Mouse (Mus musculus) kidney, embryonic 14.5 days (tissue): ENCODE results near the gene Csk. TPM values are rescaled to one million over a fixed set of nuclear protein-coding genes. Genes with fewer than 3 reads are reported as not detected.

Source experiments
- ATAC-seq: fragments of 200-750 bp; cut with Nextera tagmentation; 2 replicates; pipeline ENCODE4 v1.8.0; 2017; ENCODE audit warnings: moderate number of reproducible peaks, mild to moderate bottlenecking, moderate TSS enrichment, moderate library complexity; ENCODE audit not compliant: low FRiP score, low TSS enrichment
- H3K27ac ChIP-seq: fragments of 300-500 bp; sonication (generic); 2 replicates; pipeline ENCODE4 v1.5.1; 2014; ENCODE audit warnings: low read depth, mild to moderate bottlenecking, low read length, moderate library complexity, mixed read lengths
- H3K27me3 ChIP-seq: fragments of 300-500 bp; sonication (generic); 2 replicates; pipeline ENCODE4 v1.6.1; 2014; ENCODE audit warnings: mild to moderate bottlenecking, low read length; ENCODE audit not compliant: control insufficient read depth, insufficient read depth
- H3K36me3 ChIP-seq: fragments of 300-500 bp; sonication (generic); 2 replicates; pipeline ENCODE4 v1.6.1; 2014; ENCODE audit warnings: low read length, mixed read lengths; ENCODE audit not compliant: control insufficient read depth, insufficient read depth
- H3K4me1 ChIP-seq: fragments of 300-500 bp; sonication (generic); 2 replicates; pipeline ENCODE4 v1.6.1; 2014; ENCODE audit warnings: low read length, mixed read lengths; ENCODE audit not compliant: control insufficient read depth, insufficient read depth
- H3K4me2 ChIP-seq: fragments of 300-500 bp; sonication (generic); replicated peaks from 2 replicates; pipeline ENCODE4 v1.6.1; 2014; ENCODE audit warnings: low read depth, mild to moderate bottlenecking, low read length
- H3K4me3 ChIP-seq: fragments of 300-500 bp; sonication (generic); 2 replicates; pipeline ENCODE4 v1.5.1; 2014; ENCODE audit warnings: mild to moderate bottlenecking, low read length
- H3K9ac ChIP-seq: fragments of 300-500 bp; sonication (generic); 2 replicates; pipeline ENCODE4 v1.6.1; 2014; ENCODE audit warnings: low read depth, mild to moderate bottlenecking, low read length, moderate library complexity
- H3K9me3 ChIP-seq: fragments of 300-500 bp; sonication (generic); 2 replicates; pipeline ENCODE4 v1.6.1; 2016; ENCODE audit warnings: low read length; ENCODE audit not compliant: control insufficient read depth
- WGBS: fragments of 180-500 bp; shearing (Covaris S2); extraction: QIAGEN DNeasy Blood & Tissue Kit; methylation state at CpG from one replicate; pipeline ENCODE4 v1.1.7; 2014; 5-methylcytosine and 5-hydroxymethylcytosine counted together
- polyA plus RNA-seq: library from polyadenylated mRNA; unstranded; fragments of >200 nt; fragmentation: Nextera tagmentation; extraction: Ambion mirVana; gene quantifications from 2 replicates; pipeline ENCODE4 v1.2.1, GENCODE M21; 2014

Gene Csk
- polyA plus RNA-seq, 1 experiment from 2014 or later = 24.3 TPM

- no peaks in the 10 kb centered on the region for H3K27me3 ChIP-seq
- H3K9ac ChIP-seq = no peak overlapping the region
- no peak for ATAC-seq
- WGBS = 83% methylated on average over 4 of the region's 4 CpGs
- H3K36me3 ChIP-seq = no peaks in the 10 kb centered on the region
- no peak overlapping the region for H3K4me2 ChIP-seq
- no peak overlapping the region for H3K27ac ChIP-seq
- no peaks in the 10 kb centered on the region for H3K9me3 ChIP-seq
- no peak overlapping the region for H3K4me3 ChIP-seq
- peaks cover 15% of the 10 kb centered on the region for H3K4me1 ChIP-seq
Observed at GRCm38 (mm10) chr9:57604875-57605274, 48.6 kb downstream of the Csk start.

GRCm38 (mm10) chr9:57602098-57602497 lies 51.3 kb downstream of the Csk start:
- ATAC-seq = no peak
- H3K9me3 ChIP-seq = no peaks in the 10 kb centered on the region

GRCm38 (mm10) chr9:57601353-57601706 lies 52.1 kb downstream of the Csk start:
- WGBS = 48% methylated on average over 2 of the region's 2 CpGs
- Histone ChIP-seq H3K27ac (no peak overlapping the region), H3K9ac (no peak overlapping the region), H3K36me3 (no peaks in the 10 kb centered on the region), H3K4me2 (no peak overlapping the region), H3K4me3 (no peak overlapping the region), H3K27me3 (no peaks in the 10 kb centered on the region), H3K4me1 (peaks cover 17% of the 10 kb centered on the region), H3K9me3 (no peaks in the 10 kb centered on the region)
- no peak for ATAC-seq

More at GRCm38 (mm10) chr9:57602098-57602497, 51.3 kb downstream of the Csk start:
- Histone ChIP-seq H3K9ac (no peak overlapping the region), H3K27ac (no peak overlapping the region), H3K27me3 (no peaks in the 10 kb centered on the region), H3K4me1 (peaks cover 18% of the 10 kb centered on the region), H3K4me3 (no peak overlapping the region), H3K4me2 (no peak overlapping the region), H3K36me3 (no peaks in the 10 kb centered on the region)
- 71% methylated on average over 8 of the region's 8 CpGs for WGBS

- WGBS = 4% methylated on average over 3 of the region's 3 CpGs
Observed at GRCm38 (mm10) chr9:57600620-57601352, 52.6 kb downstream of the Csk start.

GRCm38 (mm10) chr9:57598851-57599563 lies 54.4 kb downstream of the Csk start:
- peak; percentile 22; the same call in 1 of the 2 replicates for ATAC-seq
- Histone ChIP-seq H3K9me3 (no peaks in the 10 kb centered on the region), H3K27ac (no peak overlapping the region), H3K36me3 (peaks cover 9% of the 10 kb centered on the region; the same call in 1 of the 2 replicates), H3K9ac (no peak overlapping the region), H3K27me3 (no peaks in the 10 kb centered on the region), H3K4me2 (no peak overlapping the region), H3K4me1 (peaks cover 15% of the 10 kb centered on the region), H3K4me3 (no peak overlapping the region)
- 61% methylated on average over 8 of the region's 8 CpGs for WGBS

More at GRCm38 (mm10) chr9:57600620-57601352, 52.6 kb downstream of the Csk start:
- Histone ChIP-seq H3K4me2 (no peak overlapping the region), H3K36me3 (no peaks in the 10 kb centered on the region), H3K27me3 (no peaks in the 10 kb centered on the region), H3K27ac (no peak overlapping the region), H3K4me3 (no peak overlapping the region), H3K4me1 (peaks cover 14% of the 10 kb centered on the region), H3K9me3 (no peaks in the 10 kb centered on the region), H3K9ac (no peak overlapping the region)
- peak; percentile 53; the same call in 1 of the 2 replicates for ATAC-seq

GRCm38 (mm10) chr9:57597929-57598382 lies 55.5 kb downstream of the Csk start:
- no peak overlapping the region for H3K9ac ChIP-seq
- H3K4me3 ChIP-seq = no peak overlapping the region
- no peaks in the 10 kb centered on the region for H3K9me3 ChIP-seq
- H3K27me3 ChIP-seq = no peaks in the 10 kb centered on the region
- peaks cover 19% of the 10 kb centered on the region; the same call in 1 of the 2 replicates for H3K36me3 ChIP-seq
- H3K4me1 ChIP-seq = peaks cover 22% of the 10 kb centered on the region
- no peak overlapping the region for H3K4me2 ChIP-seq
- ATAC-seq = no peak
- 33% methylated on average over 4 of the region's 4 CpGs for WGBS
- no peak overlapping the region for H3K27ac ChIP-seq

- Histone ChIP-seq H3K4me2 (no peak overlapping the region), H3K4me1 (peaks cover 22% of the 10 kb centered on the region), H3K9me3 (no peaks in the 10 kb centered on the region), H3K36me3 (peaks cover 19% of the 10 kb centered on the region; the same call in 1 of the 2 replicates), H3K27me3 (no peaks in the 10 kb centered on the region), H3K4me3 (no peak overlapping the region), H3K9ac (no peak overlapping the region), H3K27ac (no peak overlapping the region)
- no peak for ATAC-seq
- WGBS = 81% methylated on average over 8 of the region's 8 CpGs
Observed at GRCm38 (mm10) chr9:57597265-57597664, 56.2 kb downstream of the Csk start.

GRCm38 (mm10) chr9:57594174-57594509 lies 59.3 kb downstream of the Csk start:
- Histone ChIP-seq H3K36me3 (peaks cover 19% of the 10 kb centered on the region; the same call in 1 of the 2 replicates), H3K4me3 (no peak overlapping the region), H3K27ac (no peak overlapping the region; the same call in 1 of the 2 replicates), H3K9me3 (no peaks in the 10 kb centered on the region), H3K27me3 (no peaks in the 10 kb centered on the region), H3K4me1 (peaks cover 18% of the 10 kb centered on the region), H3K9ac (0 out of 2 replicates have a peak overlapping the region, but pooled peaks have one; percentile 23), H3K4me2 (0 out of 2 replicates have a peak overlapping the region, but pooled peaks have one; percentile 8)
- no peak for ATAC-seq
- WGBS = 38% methylated on average over 9 of the region's 9 CpGs
